Mouse (Mus musculus): ENCODE measurements at regions not wholly inside any gene's neighbourhood (a gene's known extent, or its start where the extent isn't known, plus 50 kb on each side); places are given as distances from the start of the nearest gene placed in this dataset.

DNA sequence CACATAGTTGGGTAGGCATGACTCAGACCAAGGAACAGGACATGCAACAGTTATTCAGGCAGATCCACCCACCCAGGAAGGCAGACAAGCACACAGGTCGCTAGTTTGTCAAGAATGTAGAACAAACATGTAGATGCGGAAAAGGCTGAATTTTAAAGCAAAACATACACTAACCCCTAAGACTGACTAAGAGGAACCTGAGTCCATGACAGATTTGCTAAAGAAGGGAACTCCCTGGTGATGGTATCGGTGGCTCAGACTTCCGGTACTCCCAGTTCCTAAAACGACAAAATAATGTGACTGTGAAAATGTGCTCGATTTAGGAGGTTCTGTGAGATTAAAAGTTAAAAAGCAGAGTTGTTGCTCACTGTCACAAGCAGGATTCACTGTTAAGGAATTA lies 340.0 kb upstream of the Cited2 start:
- WGBS, result 91% methylated on average over 6 of the region's 6 CpGs
- no peaks in the 10 kb centered on the region for H3K36me3 ChIP-seq
- ATAC-seq (ENCODE audit: low FRiP score), result no peak

DNA sequence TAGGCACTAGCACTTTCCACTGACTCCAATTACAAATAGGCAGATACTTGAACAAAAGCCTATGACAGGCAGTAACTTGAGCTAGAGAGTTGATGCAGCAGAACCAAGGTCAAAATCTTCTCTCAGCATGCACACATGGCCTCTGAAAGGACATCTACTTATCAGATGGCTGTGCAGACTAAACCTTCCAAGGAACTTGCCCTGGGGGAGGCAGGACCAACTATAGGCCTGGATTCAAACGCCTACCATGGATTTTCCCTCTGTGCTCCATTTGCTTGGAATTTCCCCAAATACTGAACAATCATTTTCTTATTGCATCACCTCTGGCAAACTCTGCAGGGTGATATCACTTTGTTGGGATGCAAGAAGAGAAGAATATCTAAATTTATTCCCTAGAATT lies 337.8 kb upstream of the Cited2 start:
- Histone ChIP-seq H3K27ac (no peak overlapping the region), H3K27me3 (no peaks in the 10 kb centered on the region), H3K9me3 (no peaks in the 10 kb centered on the region), H3K36me3 (no peaks in the 10 kb centered on the region), H3K4me2 (no peak overlapping the region), H3K4me3 (no peak overlapping the region), H3K4me1 (replicated peaks) (no peaks in the 10 kb centered on the region), H3K9ac (no peak overlapping the region)
- WGBS, result 44% methylated on average over 1 of the region's 1 CpGs
- no peak for ATAC-seq (ENCODE audit: low FRiP score)

More for the DNA sequence above, 340.0 kb upstream of the Cited2 start:
- Histone ChIP-seq H3K4me3 (no peak overlapping the region), H3K9me3 (no peaks in the 10 kb centered on the region), H3K27me3 (no peaks in the 10 kb centered on the region), H3K9ac (no peak overlapping the region), H3K27ac (no peak overlapping the region), H3K4me2 (no peak overlapping the region), H3K4me1 (replicated peaks) (no peaks in the 10 kb centered on the region)

DNA sequence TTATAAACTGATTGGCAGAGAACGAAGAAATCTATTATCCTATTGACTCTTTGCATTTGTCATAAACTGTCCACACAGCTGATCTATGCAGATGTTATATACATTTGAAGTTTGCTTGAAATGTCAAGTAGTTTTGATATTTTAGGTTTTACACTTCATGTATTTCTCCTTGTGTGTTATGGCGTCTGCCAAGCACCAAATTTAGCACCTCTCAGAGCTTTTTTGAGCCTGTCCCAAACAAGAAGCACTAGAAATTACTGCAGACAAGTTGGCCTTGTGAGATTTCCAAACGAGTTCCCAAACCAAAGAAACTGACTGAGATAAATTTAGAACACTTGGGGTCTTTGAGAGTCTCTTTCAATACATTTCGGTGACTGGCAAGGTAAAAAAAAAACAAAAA lies 335.7 kb upstream of the Cited2 start:
- Histone ChIP-seq H3K4me1 (replicated peaks) (no peaks in the 10 kb centered on the region), H3K27ac (no peak overlapping the region), H3K27me3 (no peaks in the 10 kb centered on the region), H3K9ac (no peak overlapping the region), H3K36me3 (no peaks in the 10 kb centered on the region), H3K4me3 (no peak overlapping the region), H3K9me3 (peaks cover 12% of the 10 kb centered on the region; the same call in 1 of the 2 replicates), H3K4me2 (no peak overlapping the region)
- no peak for ATAC-seq (ENCODE audit: low FRiP score)
- WGBS, result 85% methylated on average over 4 of the region's 4 CpGs

DNA sequence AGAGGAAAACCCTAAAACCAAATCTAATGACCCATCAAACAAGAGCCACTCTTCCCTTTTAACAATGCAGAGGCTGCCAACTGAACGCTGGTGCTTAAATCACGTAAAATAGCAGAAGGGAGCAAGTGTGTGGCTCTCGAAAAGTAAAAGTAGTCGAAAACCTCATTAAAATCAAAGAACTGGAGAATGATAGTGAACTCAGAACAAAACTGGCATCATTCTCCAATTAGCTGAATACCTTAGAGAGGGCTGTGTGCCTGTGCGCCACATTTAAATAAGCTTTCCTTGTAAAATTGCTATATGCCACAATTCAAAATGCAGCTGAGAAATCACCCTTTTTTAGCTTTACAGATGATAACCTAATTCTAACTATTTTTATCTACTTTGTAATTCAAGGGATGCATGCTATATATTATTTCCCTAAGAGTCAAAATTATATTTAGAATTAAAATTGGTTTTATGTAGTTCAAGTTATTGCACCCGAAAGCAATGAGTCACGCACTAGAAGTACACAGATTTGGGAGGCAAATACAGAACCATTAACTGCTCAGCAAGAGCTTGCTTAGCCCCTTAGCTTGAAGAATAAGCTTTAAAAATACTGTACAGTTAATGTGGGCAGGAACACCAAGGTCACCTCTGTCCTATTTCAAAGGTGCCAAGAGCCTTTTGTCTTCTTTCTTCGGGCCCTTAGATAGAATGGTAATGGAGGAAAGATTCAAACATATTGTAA lies 327.4 kb upstream of the Cited2 start:
- H3K27ac ChIP-seq, result no peak overlapping the region
- no peak overlapping the region for H3K4me3 ChIP-seq
- ATAC-seq (ENCODE audit: low FRiP score), result no peak
- peaks cover 12% of the 10 kb centered on the region; the same call in 1 of the 2 replicates for H3K9me3 ChIP-seq
- no peak overlapping the region for H3K4me2 ChIP-seq
- no peak overlapping the region for H3K9ac ChIP-seq
- H3K36me3 ChIP-seq, result no peaks in the 10 kb centered on the region
- WGBS, result 84% methylated on average over 8 of the region's 8 CpGs
- no peaks in the 10 kb centered on the region for H3K4me1 ChIP-seq (replicated peaks)
- H3K27me3 ChIP-seq, result no peaks in the 10 kb centered on the region

DNA sequence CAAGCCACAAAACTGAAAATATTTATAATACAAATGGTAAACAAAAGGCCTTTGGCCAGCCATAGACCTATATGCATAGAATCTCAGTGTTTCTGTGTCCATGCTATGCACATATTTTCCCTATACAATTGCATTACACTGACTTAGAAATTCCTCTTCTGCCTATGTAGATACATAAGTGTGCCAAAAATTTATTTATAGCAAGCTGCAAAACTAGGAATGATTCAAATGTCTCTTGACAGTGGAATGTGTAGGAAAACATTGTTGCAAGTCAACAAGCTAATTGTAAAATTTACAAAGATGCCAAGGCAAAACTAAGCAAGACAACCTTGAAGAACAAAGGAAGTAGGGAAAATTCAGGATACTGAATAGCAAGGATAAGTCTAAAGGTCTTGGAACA lies 319.1 kb upstream of the Cited2 start:
- Histone ChIP-seq H3K9ac (no peak overlapping the region), H3K4me3 (no peak overlapping the region), H3K4me1 (replicated peaks) (no peaks in the 10 kb centered on the region), H3K27ac (no peak overlapping the region), H3K9me3 (no peaks in the 10 kb centered on the region), H3K27me3 (no peaks in the 10 kb centered on the region), H3K4me2 (no peak overlapping the region), H3K36me3 (no peaks in the 10 kb centered on the region)
- ATAC-seq (ENCODE audit: low FRiP score), result no peak

DNA sequence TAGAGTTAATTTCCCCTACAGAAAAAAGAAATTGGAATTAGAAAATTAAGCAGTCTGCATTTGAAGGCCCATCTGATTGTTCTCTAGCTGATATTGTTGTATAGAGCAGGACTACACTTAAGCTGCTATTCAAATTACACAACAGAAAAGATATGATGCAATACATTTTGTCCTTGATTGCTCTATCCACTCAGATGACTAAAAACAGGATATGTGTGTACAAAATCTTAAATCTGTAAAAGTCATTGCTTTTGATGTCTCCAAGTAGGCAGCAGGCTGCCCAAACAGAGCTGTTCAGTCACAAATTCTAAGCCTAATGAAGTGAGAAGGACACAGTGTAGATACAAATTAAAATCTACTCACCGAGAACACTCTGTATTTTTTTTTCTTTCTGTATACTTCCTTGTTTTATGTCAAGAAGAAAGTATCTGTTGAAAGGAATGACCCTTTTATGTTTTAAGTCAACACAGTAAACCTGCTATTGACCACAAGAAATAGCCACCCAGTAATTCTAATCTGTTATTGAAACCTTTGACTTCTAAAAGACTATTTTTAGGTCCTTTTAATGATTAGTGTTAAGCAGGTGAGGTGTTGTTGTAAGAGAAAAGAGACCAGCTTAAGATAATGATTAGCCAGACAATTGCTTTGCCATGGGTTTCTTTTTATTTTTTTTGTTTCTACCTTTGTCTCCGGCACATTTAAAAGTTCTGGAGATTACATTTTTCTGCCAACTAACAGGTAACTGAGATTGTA lies 315.0 kb upstream of the Cited2 start:
- no peak overlapping the region for H3K4me2 ChIP-seq
- no peak overlapping the region for H3K9ac ChIP-seq
- no peaks in the 10 kb centered on the region for H3K36me3 ChIP-seq
- H3K4me3 ChIP-seq, result no peak overlapping the region
- no peak for ATAC-seq (ENCODE audit: low FRiP score)
- H3K4me1 ChIP-seq (replicated peaks), result 0 out of 2 replicates have a peak, but pooled peaks cover 3% of the 10 kb centered on the region
- no peaks in the 10 kb centered on the region for H3K27me3 ChIP-seq
- WGBS, result 76% methylated on average over 2 of the region's 2 CpGs
- no peaks in the 10 kb centered on the region for H3K9me3 ChIP-seq
- no peak overlapping the region for H3K27ac ChIP-seq

DNA sequence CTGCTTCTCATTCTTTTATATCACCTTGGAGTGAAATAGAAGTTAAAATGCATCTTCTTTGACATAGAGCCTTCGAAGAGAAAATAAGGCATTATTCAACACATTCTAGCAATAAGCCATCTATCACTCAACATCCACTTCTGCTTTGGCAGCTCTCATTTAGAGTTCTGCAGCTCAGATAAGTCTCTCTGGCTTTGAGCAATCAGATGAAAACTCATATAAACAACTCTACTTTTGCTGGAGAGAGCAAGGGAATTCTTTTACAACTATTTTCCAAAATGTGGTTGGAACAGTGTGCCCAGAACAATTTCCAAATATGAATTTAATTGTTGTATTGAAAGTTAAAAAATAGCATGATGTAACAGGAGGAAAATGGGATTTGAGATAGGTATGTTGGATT lies 314.2 kb upstream of the Cited2 start:
- Histone ChIP-seq H3K27me3 (no peaks in the 10 kb centered on the region), H3K4me3 (no peak overlapping the region), H3K9me3 (no peaks in the 10 kb centered on the region), H3K4me1 (replicated peaks) (0 out of 2 replicates have a peak, but pooled peaks cover 3% of the 10 kb centered on the region), H3K9ac (no peak overlapping the region), H3K27ac (no peak overlapping the region), H3K4me2 (no peak overlapping the region), H3K36me3 (no peaks in the 10 kb centered on the region)
- WGBS, result 85% methylated on average over 1 of the region's 1 CpGs
- no peak for ATAC-seq (ENCODE audit: low FRiP score)

DNA sequence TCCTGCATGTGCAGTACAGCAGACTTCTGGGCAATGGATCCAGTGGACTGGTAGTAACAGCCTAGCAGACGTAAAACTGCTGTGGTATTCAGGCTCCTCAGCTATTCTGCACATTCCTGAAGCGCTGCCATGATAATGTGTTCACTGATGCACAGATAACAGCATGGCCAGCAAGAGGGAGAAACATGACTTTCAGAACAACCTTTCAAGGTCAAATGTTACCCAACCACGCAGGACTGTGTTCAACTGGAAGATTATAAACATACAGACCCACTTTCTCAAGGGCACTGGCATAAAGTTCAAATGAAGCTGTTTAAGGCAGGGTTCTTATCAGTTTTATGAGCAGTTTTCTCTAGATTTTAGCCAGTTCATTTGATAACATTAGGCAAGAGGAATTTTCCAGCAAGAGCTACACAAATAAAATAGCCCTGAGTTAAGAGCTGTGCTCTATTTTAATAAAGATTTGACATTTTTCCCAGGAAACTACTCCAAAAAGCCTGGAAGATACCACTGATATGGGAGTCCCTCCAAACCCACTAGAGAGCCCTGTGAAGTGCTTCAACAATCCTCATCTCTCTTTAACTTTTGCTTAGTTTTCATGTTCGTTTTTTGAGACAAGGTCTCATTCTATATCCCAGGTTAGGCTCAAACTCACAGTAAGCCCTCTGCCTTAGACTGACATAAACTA lies 311.6 kb upstream of the Cited2 start:
- H3K9ac ChIP-seq, result no peak overlapping the region
- 0 out of 2 replicates have a peak, but pooled peaks cover 3% of the 10 kb centered on the region for H3K4me1 ChIP-seq (replicated peaks)
- H3K36me3 ChIP-seq, result no peaks in the 10 kb centered on the region
- no peaks in the 10 kb centered on the region for H3K9me3 ChIP-seq
- WGBS, result 36% methylated on average over 4 of the region's 4 CpGs
- ATAC-seq (ENCODE audit: low FRiP score), result no peak
- H3K4me2 ChIP-seq, result no peak overlapping the region
- no peak overlapping the region for H3K4me3 ChIP-seq
- no peak overlapping the region for H3K27ac ChIP-seq
- no peaks in the 10 kb centered on the region for H3K27me3 ChIP-seq

DNA sequence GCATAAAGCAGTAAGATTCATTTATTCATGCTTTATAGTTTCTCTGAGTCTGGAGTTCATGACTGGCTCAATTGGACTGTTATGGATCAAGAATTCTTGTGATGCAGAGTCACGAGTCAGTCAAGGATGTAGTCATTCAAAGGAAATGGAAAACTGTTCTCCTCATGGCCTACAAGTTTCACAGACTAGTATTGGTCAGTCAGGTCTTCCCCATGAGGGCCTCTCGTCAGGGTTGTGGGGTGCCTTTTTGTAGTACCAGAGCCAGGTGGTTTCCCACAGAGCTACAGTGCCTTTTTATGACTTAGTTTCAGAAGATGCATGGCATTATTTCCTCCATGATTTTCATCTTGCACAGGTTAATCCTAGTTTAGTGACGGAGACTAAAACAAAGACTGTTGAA lies 307.9 kb upstream of the Cited2 start:
- no peak for ATAC-seq (ENCODE audit: low FRiP score)
- no peak overlapping the region for H3K4me2 ChIP-seq
- 0 out of 2 replicates have a peak, but pooled peaks cover 3% of the 10 kb centered on the region for H3K4me1 ChIP-seq (replicated peaks)
- 89% methylated on average over 3 of the region's 3 CpGs for WGBS
- H3K27me3 ChIP-seq, result no peaks in the 10 kb centered on the region
- H3K27ac ChIP-seq, result no peak overlapping the region
- H3K36me3 ChIP-seq, result no peaks in the 10 kb centered on the region
- H3K9me3 ChIP-seq, result no peaks in the 10 kb centered on the region
- no peak overlapping the region for H3K4me3 ChIP-seq
- no peak overlapping the region for H3K9ac ChIP-seq

DNA sequence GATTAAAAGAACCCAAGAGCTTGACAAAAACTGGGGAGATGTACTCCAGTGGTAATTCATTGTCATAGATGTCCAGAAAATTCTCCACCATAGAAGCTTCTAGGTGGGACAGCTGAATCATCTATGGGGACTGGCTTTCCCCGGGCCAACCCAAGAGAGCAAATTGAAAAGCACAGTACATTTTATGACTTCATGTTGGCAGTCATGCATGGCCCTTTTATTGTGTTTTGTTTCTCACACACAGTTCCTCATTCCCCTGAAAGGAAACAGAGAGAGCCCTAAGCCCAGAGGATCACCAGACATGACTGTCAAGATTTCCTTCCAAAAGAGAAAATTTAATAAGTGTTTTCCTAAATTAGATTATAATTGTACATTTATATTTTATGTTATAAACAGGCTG lies 306.9 kb upstream of the Cited2 start:
- WGBS, result 85% methylated on average over 1 of the region's 1 CpGs
- H3K9me3 ChIP-seq, result no peaks in the 10 kb centered on the region
- H3K36me3 ChIP-seq, result no peaks in the 10 kb centered on the region
- no peak overlapping the region for H3K9ac ChIP-seq
- H3K4me2 ChIP-seq, result no peak overlapping the region
- ATAC-seq (ENCODE audit: low FRiP score), result no peak
- H3K27me3 ChIP-seq, result no peaks in the 10 kb centered on the region
- H3K4me1 ChIP-seq (replicated peaks), result 0 out of 2 replicates have a peak, but pooled peaks cover 2% of the 10 kb centered on the region
- H3K27ac ChIP-seq, result no peak overlapping the region
- no peak overlapping the region for H3K4me3 ChIP-seq

DNA sequence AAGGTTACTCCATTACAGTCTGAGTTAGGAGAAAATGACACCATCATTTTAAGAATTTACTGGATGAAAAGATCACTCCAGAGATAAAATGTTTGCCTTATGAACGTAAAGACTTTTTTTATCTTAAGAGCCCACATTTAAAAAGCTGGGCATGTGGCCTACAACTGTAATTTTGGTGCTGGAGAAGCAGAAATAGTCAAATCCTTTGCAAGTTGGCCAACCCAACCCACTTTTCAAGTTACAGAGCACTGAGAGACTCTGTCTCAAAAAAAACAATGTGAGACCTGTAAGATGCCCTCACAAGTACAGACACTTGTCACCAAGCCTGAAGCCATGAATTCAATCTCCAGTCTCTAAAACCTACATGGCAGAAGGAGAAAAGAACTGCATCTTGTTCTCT lies 305.6 kb upstream of the Cited2 start:
- no peak overlapping the region for H3K4me3 ChIP-seq
- H3K9ac ChIP-seq, result no peak overlapping the region
- H3K4me1 ChIP-seq (replicated peaks), result no peaks in the 10 kb centered on the region
- H3K27ac ChIP-seq, result no peak overlapping the region
- no peak for ATAC-seq (ENCODE audit: low FRiP score)
- no peaks in the 10 kb centered on the region for H3K27me3 ChIP-seq
- no peaks in the 10 kb centered on the region for H3K9me3 ChIP-seq
- 88% methylated on average over 1 of the region's 1 CpGs for WGBS
- H3K4me2 ChIP-seq, result no peak overlapping the region
- H3K36me3 ChIP-seq, result no peaks in the 10 kb centered on the region

DNA sequence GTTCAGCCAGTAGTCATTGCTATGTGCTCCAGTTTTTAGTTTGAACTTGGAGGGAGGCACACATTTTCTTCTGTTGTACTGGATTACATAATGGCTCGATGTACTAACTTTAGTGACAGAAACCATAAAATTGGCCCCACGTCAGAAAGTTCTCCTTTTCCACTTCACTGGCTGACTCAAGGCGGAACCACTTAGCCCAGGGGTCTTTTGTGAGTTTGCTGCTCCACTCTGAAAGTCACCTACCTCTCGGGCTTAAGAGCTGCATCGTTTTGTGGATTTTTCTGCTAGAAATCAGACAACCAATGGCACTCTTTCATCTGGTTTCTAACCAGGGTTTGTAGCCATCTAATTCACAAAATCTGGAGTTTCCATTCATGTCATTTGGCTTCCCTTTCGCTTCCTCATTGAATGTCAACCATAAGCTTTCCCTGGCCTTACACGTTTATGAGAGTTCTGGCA lies 304.8 kb upstream of the Cited2 start:
- no peak overlapping the region for H3K9ac ChIP-seq
- no peaks in the 10 kb centered on the region for H3K9me3 ChIP-seq
- no peaks in the 10 kb centered on the region for H3K36me3 ChIP-seq
- ATAC-seq (ENCODE audit: low FRiP score), result no peak
- H3K4me2 ChIP-seq, result no peak overlapping the region
- H3K4me1 ChIP-seq (replicated peaks), result no peaks in the 10 kb centered on the region
- H3K4me3 ChIP-seq, result no peak overlapping the region
- H3K27ac ChIP-seq, result no peak overlapping the region
- no peaks in the 10 kb centered on the region for H3K27me3 ChIP-seq
- 78% methylated on average over 7 of the region's 7 CpGs for WGBS

Data from hindbrain, embryonic 13.5 days (tissue).